Mouse (Mus musculus): ENCODE results near the gene Cacna1s.
A peak's percentile ranks its signal among the peaks of the same experiment; 100 is the strongest.

The Cacna1s gene

GRCm38 (mm10) chr1:136051013-136051315, 1.6 kb upstream of the Cacna1s start:
- peak; percentile 17 to 32 for DNase-seq (ENCODE audit: low spot score in 2 of 2)

DNA sequence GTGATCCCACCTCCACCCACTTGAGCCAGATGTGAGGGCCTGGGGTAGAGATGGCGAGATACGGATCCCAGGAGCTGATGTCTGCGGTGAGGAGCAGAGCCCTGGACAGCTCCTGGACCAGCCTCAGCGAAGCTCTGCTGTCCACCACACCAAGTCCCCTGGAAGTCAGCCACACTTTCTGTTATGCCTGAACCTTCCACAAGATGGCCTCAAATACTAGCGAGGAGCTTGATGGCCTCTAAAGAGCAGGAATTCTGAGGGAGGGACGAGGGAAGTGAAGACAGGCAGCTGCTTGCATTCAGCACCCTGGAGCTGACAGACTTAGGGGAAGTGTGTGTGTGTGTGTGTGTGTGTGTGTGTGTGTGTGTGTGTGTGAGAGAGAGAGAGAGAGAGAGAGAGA, 1.1 kb upstream of the Cacna1s start:
- peak in 1 of 2 experiments; percentile 16 for DNase-seq (ENCODE audit: low spot score in 2 of 2)

DNA sequence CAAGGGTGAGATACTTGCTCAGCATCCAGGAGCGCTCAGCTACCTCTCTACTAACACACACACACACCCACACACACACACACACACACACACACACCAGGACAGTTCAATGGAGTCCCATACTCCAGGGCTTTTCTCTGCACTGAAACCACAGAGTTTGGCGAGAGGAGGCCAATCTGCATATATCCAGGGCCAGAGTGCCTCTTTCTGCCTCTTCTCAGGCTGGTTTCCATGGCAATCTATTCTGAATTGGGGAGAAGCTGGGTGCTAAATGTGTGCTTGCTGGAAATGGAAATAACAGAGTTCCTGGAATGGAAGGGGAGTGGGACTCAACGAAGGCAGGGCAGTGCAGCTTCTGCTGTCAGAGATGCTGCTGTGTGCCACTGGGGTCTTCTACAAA, 3.2 kb downstream of the Cacna1s start:
- DNase-seq (ENCODE audit: low spot score in 2 of 2), result no peak

DNA sequence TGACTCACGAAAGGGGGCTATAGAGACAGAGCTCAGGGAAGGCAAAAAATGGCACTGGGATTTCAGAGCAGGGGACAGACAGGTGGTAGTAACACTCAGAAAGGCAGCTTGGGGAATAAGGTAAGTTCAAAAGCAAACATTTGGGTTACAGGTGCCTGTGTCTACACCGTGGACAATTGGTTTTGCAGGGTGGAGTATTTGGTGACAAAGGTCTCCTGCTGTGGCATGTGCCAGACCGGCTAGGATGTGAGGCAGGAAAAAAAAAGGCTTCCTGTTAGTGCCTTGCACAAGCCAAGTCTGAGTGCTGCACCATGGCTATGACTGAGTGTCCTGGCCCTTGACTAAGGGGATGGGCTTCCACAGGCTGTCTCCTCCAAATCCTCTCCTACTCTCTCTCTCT, 6.0 kb downstream of the Cacna1s start:
- no peak for DNase-seq (ENCODE audit: low spot score in 2 of 2)

DNA sequence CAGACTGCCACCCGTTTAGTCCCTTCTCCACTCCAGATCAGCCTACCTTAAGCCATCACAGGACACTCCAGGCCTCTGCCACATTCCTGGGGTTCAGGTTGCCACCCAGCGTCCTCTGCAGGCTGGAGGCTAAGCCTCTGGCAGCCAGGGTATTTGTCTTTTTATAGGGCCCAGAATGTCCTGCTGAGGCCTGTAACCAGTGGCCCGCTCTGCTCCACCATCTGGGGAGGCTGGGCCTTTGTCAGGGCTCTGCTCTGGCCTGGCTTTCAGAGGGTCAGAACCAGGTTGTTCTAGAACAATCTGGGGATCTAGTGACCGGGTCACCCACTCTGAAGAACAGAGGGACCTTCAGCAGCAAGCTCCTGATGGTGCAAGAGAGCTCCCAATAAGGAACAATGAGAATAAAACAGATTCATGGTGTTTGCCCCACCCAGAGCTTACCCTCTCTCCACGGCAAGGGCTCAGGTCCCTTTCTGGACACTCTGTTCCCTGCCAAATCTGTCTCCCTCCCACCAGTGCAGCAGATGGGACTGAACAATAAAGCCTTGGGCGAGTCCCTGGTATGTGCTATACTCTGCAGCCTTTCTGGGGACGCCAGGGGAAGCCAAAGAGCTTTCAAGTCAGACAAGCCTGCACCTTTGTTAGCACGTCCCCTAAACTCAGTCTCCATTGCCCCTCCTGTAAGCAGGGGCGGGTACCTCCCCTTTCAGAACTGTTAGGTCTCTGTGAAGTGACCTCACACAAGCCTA, 8.7 kb downstream of the Cacna1s start:
- peak; percentile 35 to 73 for DNase-seq (ENCODE audit: low spot score in 2 of 2)

- no peak for DNase-seq (ENCODE audit: low spot score in 2 of 2)
Measured at GRCm38 (mm10) chr1:136061790-136062141, 9.2 kb downstream of the Cacna1s start.

DNA sequence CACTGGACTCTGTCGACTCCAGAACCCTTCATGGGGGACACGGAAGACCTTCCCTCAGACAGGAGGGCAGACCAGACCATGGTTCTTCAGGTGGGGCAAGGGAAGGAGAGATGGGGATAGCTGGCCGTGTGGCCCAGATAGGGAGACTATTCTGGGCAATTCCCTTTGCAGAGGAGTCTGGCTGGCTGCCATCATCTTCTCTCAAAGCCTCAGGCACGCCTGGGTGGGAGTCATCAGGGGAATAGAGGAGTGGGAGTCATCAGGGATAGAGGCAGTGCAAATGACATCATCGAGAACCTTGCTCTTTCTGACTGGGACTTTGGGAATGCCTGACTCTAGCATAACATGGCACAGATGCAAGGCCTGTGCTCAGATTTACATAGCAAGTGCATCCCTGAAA, 11.4 kb downstream of the Cacna1s start:
- no peak for DNase-seq (ENCODE audit: low spot score in 2 of 2)

GRCm38 (mm10) chr1:136066621-136067020, 14.1 kb downstream of the Cacna1s start:
- no peak for DNase-seq (ENCODE audit: low spot score in 2 of 2)

- no peak for DNase-seq (ENCODE audit: low spot score in 2 of 2)
Measured at GRCm38 (mm10) chr1:136067579-136067978, 15.0 kb downstream of the Cacna1s start.

DNA sequence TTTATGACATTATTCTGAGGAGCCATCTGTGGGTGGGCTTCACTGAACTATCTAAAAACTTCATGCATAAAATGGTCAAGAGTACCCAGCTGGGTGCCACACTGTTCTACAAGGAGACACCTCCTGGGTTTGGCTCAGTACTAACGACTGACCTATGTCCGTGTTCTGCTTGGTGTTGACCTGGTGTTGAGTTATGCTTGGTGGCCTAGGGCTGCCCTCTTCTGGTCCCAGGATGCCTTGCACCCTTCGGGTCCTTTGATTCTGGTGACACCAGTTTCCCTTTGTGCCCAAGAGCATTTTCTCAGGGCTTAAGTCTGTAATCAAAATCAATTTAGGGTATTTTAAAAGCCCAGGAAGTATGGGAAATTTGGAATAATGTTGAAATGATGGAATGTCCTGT, 23.5 kb downstream of the Cacna1s start:
- peak in 1 of 2 experiments; percentile 21 for DNase-seq (ENCODE audit: low spot score in 2 of 2)

GRCm38 (mm10) chr1:136077656-136078055, 25.1 kb downstream of the Cacna1s start:
- no peak for DNase-seq (ENCODE audit: low spot score in 2 of 2)

DNA sequence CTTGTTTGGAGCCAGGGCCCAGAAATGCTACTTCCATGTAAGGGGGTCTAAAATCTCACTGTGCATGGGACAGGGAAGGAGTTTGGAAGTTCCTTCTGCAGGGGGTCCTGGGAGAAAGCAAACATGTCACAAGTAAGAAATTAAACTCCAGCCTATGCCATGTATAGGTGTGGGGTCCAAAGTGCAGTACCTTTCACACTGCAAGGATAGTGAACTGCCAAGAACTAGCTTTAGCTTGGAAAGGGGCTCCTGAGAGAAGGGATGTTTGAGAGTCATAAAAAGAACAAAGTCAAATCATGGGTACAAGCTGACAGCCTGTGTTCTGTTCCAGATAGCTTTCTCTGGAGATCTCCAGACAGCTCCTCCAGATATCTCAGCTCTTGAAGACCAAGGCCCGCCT, 28.6 kb downstream of the Cacna1s start:
- no peak for DNase-seq (ENCODE audit: low spot score in 2 of 2)

GRCm38 (mm10) chr1:136085988-136086685, 33.6 kb downstream of the Cacna1s start:
- no peak for DNase-seq (ENCODE audit: low spot score in 2 of 2)

- DNase-seq (ENCODE audit: low spot score in 2 of 2), result no peak
Measured at GRCm38 (mm10) chr1:136089368-136090165, 37.0 kb downstream of the Cacna1s start.

DNA sequence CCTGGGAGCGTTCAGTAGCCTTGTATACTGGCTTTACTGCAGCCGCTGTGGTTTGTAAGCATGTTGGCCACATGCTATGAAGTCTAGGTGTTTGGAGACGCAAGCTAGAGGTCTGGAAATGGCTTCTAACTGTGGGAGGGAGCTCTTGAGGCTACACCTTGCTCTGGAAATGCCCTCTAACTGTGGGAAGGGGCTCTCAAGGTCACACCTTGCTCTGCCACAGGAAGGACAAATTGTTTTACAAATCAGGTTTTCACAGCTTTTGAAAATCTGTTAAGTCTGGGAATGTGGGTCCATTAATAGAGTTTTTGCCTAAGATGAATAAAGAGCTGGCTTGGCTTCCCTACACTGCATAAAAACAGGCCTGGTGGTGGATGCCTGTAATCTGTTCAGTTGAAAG, 41.2 kb downstream of the Cacna1s start:
- no peak for DNase-seq (ENCODE audit: low spot score in 2 of 2)

- no peak for DNase-seq (ENCODE audit: low spot score in 2 of 2)
Measured at GRCm38 (mm10) chr1:136094807-136095206, 42.3 kb downstream of the Cacna1s start.

DNA sequence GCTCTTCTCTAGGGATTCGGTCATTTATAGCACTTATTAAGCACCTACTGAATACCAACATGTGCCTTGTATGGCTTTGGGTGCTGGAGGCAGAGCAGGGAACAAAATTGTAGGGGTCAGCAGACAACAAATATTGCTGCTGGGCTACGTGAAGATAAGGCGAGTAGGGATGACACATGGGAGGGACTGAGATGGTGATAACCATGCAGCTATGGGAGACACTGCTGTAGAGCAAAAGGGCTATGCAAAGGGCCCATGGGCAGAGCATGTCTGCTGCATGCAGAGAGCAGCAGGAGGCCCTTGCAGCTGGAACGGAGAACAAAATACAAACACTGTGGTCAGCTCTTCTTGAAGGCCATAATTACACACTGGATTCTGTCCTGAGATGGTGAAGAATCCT, 49.5 kb downstream of the Cacna1s start:
- DNase-seq (ENCODE audit: low spot score in 2 of 2), result no peak

DNA sequence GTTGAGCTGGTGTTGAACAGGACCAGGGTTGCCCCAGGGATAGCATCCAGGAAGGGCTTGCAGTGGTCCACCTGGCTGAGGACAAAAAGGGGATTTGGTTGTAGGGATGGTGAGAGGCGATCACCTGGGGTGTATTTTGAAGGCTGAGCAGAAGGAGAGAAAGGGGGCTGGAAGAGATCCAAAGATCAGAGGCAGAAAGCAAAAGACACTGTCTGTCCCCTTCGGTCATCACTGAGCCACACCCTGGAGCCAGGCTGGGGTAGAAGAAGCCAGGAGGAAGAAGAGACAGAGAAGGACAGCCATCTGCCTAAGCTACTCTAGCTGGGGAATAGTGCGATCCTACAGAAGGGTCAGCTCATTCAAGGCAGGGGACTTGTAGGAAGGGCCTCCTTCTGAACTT, 50.0 kb downstream of the Cacna1s start:
- no peak for DNase-seq (ENCODE audit: low spot score in 2 of 2)

- DNase-seq (ENCODE audit: low spot score in 2 of 2), result no peak
Measured at GRCm38 (mm10) chr1:136102981-136103380, 50.4 kb downstream of the Cacna1s start.

GRCm38 (mm10) chr1:136103696-136104095, 51.1 kb downstream of the Cacna1s start:
- DNase-seq (ENCODE audit: low spot score in 2 of 2), result no peak

- DNase-seq (ENCODE audit: low spot score in 2 of 2), result no peak
Measured at GRCm38 (mm10) chr1:136104741-136105140, 52.2 kb downstream of the Cacna1s start.

DNA sequence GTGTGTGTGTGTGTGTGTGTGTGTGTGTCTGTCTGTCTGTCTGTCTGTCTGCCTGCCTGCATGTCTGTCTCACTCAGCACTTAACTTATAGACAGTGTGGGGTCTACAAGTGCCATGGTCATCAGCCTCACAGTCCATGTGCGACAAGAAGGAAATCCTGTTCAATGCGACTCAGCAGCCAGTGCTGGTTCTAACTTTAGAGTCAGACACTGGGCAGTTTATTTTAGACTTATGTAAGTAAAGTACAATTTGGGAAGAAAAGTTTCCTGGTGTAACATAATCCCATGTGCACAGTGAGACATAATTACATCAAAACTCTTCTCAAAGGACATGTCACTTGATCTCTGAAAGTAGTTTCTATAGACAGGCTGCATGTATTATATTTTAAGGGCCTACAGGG, 56.9 kb downstream of the Cacna1s start:
- no peak for DNase-seq (ENCODE audit: low spot score in 2 of 2)

DNA sequence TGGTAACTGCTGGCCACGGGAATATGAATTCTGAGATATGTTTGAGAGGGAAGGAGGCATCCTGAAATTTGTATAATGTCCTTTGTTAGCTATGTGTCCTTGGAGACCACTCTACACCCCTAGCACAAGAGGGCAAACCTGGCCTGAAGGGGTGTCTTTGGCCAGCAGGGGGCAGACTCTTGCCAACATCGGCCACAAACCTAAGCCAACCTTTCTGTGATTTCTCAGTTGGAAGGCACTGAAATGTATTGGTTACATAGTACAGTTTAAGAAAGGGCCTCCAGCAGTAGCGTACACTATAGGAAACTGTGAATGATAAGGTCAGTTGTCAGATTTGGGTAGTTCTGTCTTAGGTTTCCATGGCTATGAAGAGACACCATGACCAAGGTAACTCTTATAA, 63.6 kb downstream of the Cacna1s start:
- DNase-seq (ENCODE audit: low spot score in 2 of 2), result peak; percentile 65 to 89

Data from thymus, postnatal 10 days (tissue).